Mouse (Mus musculus): ENCODE data around the gene Cisd2. TPM values are rescaled to one million over a fixed set of nuclear protein-coding genes. Genes with fewer than 3 reads are reported as not detected.

The Cisd2 gene
- total RNA-seq, 2 experiments from 2014 or later = 41.2 to 42.9 TPM

Other genes starting within 250 kb of the Cisd2 start
- gene Cenpe, start 211.4 kb downstream of the Cisd2 start, total RNA-seq (2021) = 1 to 10 TPM; 1.7 to 2.4 TPM
- 1 to 10 TPM; 1.8 to 2.5 TPM for gene Bdh2, start 142.7 kb downstream of the Cisd2 start, total RNA-seq (2021)
- 1 to 10 TPM; 2.9 to 3.4 TPM for gene Slc9b2, start 116.2 kb downstream of the Cisd2 start, total RNA-seq (2021)
- gene Slc9b1, start 75.9 kb downstream of the Cisd2 start, total RNA-seq (2021) = under 1 TPM in 1 of 2 experiments, not detected in 1; 0.62 TPM
- gene Ube2d3, start 14.2 kb upstream of the Cisd2 start, total RNA-seq (2021) = 100 to 1,000 TPM; 239 to 248 TPM
- 1 to 10 TPM; 6.8 to 7.9 TPM for gene Manba, start 61.7 kb upstream of the Cisd2 start, total RNA-seq (2021)